Mouse (Mus musculus) heart, adult 9 months (tissue): Measurements from ENCODE around the gene Pcca.

Source experiments
- DNase-seq, 2 experiments: peaks; one replicate each; pipeline ENCODE4 v3.0.0; 2022; ENCODE audit warnings: low spot score in 2 of 2

The Pcca gene

DNA sequence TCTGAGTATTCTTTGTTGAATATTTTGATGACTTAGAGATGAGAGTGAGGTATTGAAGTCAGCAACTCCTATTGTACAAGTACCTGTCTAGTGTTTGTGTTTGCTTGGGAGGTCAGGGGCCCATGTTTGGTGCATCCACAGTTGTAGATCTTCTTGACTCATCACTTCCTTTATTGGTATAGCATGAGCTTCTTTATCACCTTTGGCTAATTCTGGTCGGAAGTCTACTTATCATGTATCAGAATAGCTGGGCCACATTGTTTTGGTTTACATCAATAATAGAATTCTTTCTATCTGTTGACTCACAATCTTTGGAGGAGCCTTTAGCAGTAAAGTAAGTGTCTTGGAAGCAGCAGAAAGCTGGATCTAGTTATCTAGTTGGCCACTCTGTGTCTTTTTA lies 108.3 kb downstream of the Pcca start:
- no peak for DNase-seq

- no peak for DNase-seq
Measured at GRCm38 (mm10) chr14:122648214-122648613, 114.1 kb downstream of the Pcca start.

GRCm38 (mm10) chr14:122649336-122649950 lies 115.3 kb downstream of the Pcca start:
- no peak for DNase-seq

- DNase-seq: no peak
Measured at GRCm38 (mm10) chr14:122651681-122652080, 117.6 kb downstream of the Pcca start.

DNA sequence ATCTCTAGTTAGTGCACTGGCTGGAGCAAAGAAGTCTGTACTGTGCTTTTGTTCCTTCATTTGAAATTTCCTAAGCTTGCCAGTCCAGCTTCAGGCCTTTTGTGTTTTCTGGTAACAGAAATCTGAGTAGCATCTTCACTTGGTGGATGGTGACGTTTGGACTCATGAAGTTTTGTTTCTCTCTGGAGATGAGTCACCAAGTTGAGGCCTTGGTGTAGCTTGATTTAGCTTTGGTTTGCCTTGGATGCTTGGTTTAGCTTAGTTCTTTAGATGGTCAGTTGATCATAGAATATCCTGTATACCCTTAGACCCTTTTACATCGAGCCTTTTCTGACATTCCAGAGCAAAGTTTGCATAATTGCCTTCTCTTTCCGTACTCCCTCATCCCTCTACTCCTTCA lies 141.5 kb downstream of the Pcca start:
- DNase-seq: no peak

DNA sequence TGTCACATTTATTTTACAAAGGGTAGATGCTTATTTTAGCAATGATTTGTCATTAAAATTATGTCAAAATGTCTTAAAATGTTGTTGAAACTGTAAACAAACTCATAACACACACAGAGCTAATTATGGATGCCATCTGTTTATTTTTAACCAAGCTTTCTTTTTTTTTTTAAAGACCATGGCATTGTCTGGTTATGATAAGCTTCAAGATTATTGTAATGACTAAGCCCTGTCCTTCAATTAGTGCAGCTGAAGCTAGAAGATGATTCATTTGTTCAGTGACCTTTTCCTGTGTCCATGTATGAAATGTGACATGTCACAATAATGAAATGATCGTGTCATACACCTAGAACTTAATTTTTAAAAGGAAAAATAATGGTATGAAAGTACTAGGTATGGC lies 149.5 kb downstream of the Pcca start:
- DNase-seq: no peak

DNA sequence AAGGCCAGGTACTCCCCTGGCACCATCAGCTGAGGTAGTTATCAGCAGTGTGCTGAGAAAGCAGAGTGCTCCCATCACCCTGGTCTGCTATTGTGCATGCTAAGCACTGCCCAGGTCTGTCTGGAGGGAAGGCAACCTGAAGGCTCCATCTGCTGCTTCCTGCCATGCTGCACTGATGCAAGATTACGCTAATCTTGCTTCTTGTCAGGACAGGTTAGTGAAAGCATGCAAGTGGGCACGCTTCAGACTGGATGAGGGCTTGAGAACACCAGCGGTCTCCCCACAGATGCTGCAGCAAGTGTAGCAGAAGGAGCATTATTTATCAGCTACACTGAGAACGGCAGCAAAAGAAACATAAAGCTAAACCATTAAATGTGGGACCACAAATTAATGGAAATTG lies 150.1 kb downstream of the Pcca start:
- DNase-seq: no peak

DNA sequence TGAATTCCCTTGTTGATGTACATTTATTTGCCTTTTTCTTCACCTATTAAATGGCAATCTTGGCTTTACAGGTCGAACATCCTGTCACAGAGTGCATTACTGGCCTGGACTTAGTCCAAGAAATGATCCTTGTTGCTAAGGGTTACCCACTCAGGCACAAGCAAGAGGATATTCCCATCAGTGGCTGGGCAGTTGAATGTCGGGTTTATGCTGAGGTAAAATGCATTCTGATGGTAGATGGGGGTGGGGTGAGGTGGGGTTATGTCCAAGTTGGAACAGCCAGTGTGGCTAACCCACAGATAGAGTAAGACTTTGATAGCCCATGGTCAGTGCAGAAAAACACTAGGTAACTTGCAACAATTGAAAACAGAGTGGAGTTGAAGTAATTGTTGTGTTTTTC lies 150.7 kb downstream of the Pcca start:
- no peak for DNase-seq

DNA sequence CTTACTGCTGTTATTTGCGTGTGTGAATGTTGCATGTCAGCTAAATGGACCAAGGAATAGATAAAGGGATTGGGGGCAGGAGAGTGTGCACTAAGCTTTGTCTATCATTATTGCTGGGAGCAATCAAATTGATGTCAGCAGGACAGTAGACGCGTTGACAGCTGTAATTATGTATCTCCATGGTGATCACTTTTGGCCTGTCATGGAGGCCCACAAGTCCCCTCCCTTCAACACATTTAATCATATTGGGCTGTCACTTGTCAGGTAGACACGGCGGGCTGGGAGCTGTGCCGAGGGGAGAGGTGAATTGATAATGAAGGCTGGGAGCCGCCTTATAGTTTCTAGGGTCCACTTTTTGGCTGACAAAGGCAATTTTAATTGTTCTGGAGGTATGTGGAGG lies 153.3 kb downstream of the Pcca start:
- DNase-seq: no peak

DNA sequence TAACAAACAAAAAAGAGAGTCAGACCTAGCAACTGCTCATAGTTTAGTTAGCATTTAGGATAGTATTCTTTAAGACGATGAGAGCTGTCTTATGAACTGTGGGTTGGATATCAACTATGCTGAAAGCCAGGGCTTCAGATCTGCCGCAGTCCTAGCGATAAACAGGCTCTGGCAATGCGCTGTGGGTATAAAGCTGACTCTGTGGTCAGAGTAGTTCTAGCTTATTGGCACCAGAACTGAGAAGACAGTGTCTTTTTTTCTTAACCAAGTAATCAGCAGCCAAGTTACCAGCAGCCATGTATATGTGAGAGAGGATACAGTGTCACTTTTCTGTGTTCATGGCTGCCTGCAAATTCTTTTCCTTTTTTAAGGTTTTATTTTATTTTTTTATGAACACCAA lies 154.3 kb downstream of the Pcca start:
- DNase-seq: no peak

DNA sequence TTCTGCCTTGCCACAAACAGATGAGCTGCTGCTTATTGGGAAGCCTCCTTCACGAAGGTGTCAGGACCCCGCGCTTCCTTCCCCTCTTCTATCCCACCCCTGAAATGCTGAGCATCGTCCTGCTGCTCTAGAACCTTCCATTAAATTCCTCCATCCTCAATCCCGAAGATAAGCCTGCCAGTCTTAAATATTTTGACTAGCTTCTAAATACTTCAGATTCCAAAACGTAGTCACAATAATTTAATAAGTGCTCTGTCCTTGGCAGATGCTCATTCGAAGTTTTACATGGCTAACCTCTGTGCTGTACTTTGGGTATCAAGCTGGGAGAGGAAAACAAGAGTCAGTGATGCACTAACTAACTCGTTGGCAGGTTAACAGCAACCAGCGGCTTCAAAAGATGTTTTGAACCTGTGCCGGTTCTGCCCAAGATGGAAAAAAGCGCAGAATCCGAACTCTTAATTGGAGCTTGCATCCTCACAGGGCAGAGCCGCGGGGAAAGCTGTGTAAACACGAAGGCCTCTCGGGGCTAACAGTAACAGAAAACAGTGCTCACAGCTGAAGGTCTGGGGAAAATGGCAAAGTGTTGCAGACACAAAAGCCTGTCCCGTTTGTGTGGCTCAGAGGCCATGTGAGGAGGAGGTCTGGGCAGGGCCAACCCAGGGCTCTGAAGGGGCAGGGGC lies 155.2 kb downstream of the Pcca start:
- DNase-seq: no peak

DNA sequence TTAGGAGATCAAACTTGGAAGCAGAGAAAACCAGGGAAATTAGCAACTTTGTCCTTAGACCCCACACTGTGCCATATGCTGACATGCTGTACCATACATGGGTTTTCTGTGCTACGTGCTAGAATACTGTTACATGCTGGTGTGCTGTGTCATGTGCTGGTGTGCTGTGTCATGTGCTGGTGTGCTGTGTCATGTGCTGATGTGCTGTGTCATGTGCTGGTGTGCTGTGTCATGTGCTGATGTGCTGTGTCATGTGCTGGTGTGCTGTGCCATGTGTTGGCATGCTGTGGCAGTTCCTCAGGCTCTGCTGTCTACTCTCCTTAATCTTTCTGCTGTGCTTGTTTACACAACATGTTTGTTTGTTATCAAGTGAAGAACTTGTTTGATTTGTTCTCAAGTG lies 157.4 kb downstream of the Pcca start:
- DNase-seq: no peak

- no peak for DNase-seq
Measured at GRCm38 (mm10) chr14:122700333-122700732, 166.2 kb downstream of the Pcca start.

- DNase-seq: no peak
Measured at GRCm38 (mm10) chr14:122713793-122714192, 179.7 kb downstream of the Pcca start.

GRCm38 (mm10) chr14:122714911-122715310 lies 180.8 kb downstream of the Pcca start:
- DNase-seq: no peak

DNA sequence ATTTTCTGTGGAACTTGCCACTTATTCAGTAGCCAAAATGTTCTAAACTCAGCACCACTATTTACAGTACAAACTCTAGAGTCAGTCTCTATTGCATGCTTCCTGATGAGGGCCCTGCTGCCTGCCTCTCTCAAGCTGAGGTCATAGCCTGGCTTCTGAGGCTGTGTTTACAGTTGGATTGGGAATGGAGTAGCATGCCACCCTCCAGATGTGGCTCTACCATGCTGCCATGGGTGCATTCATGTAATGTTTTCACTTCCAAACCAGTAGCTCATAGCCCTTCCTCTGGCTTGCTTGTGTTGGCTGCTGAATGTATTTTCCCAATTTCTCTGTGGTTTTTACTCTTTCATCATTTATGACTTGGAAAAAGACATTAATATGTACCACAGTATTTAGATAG lies 181.9 kb downstream of the Pcca start:
- no peak for DNase-seq

- no peak for DNase-seq
Measured at GRCm38 (mm10) chr14:122719496-122720080, 185.5 kb downstream of the Pcca start.

GRCm38 (mm10) chr14:122720989-122721388 lies 186.9 kb downstream of the Pcca start:
- DNase-seq: no peak

DNA sequence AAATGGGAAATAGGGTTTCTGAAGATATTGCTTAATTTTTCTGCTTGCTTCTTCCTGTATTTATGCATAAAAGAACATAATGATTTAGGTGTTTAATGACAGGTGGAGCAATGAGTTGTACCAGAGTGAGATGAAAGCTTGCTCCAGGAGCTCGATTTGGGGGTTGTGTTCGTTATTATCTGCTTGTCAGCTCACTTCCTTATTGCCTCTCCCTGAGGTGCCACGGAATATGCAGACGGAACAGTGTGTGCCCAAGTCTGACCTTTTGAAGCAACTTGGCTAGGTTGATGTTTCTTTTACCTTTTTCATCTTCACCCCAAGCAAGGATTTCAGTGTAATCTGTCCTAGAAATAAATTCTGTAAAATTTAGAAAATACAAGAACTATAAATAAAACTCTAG lies 187.6 kb downstream of the Pcca start:
- DNase-seq: no peak

GRCm38 (mm10) chr14:122726456-122726855 lies 192.3 kb downstream of the Pcca start:
- DNase-seq: no peak

DNA sequence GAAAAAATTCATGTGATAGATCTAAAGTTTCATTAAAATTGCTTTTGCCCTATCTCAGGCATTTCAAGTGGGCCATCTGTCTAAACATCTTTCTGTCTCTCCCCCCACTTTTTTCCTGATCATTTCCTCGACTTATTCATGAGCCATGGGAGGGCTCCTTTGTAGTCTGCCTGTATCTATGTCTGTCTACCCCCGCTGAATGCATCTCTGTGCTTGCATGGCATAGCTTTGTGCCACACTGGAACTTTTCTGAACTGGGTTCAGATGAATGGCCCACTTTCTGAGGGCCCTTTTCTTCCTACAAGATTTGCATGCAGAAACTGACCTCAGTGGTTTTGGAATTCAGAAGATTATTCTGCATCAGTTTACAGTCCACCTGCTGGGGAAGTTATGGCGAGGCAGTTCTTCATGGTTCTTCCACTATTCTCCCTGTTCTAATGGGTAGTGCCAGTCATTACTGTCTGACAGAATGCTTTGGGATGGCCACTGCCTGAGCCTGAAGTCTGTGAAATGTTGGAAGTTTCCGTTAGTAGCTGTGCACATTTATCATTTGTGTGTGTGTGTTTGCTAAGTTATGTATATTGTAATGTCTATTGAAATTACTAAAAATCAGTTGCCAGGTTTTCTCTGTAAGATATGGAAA lies 195.4 kb downstream of the Pcca start:
- DNase-seq: no peak

GRCm38 (mm10) chr14:122730921-122731551 lies 196.9 kb downstream of the Pcca start:
- DNase-seq: no peak

DNA sequence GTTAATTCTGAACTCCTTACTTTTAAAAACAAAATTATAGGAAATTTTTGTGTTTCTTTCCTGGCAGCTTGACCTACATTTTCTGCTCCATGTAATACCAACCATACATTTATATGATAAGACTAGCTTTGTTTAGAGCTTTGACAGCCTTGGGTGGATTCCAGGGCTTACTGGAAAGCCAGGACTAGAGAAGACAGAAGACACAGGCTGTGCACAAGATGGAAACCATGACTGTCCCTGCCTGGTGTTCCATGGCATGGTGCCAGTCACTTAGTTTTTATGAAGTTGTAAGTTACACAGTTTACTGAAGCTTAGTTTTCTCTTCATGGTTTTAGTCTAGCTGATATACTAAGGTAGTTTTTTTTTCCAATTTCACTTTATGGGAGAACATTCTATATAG lies 202.7 kb downstream of the Pcca start:
- no peak for DNase-seq
